Mouse (Mus musculus): ENCODE results near the gene Musk. TPM values are rescaled to one million over a fixed set of nuclear protein-coding genes. Genes with fewer than 3 reads are reported as not detected.

The Musk gene
- polyA plus RNA-seq, 1 experiment from 2014 or later, result 0.08 TPM

DNA sequence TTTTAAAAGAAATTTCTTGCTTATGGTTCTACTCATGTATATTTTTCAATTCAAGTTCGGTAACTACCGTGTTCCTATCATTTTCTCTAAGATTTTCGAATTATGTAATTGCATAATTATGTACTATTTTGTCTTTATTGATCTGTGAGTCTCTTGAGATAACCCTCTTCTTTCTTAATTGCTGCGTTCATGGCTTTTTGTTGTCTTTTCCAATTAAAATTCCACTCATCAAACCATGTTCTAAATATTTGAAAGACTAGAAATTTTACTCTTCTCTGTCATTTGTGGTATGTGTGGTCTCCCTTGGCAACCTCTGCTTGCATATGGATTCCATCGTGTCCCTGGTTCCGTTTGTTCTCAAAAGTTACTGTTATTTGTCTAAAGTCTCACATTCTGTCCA is 79.6 kb downstream of the Musk start:
- H3K9ac ChIP-seq (ENCODE audit: low read depth, low read length), result no peak overlapping the region
- H3K4me2 ChIP-seq (ENCODE audit: low read depth, low read length), result no peak overlapping the region
- H3K27me3 ChIP-seq (ENCODE audit: control insufficient read depth, insufficient read depth, low read depth, low read length), result no peaks in the 10 kb centered on the region
- H3K9me3 ChIP-seq (replicated peaks; ENCODE audit: control insufficient read depth, low read length), result no peaks in the 10 kb centered on the region
- H3K36me3 ChIP-seq (ENCODE audit: control insufficient read depth, insufficient read depth), result no peaks in the 10 kb centered on the region
- H3K27ac ChIP-seq (ENCODE audit: low read length), result no peak overlapping the region
- no peaks in the 10 kb centered on the region for H3K4me1 ChIP-seq (ENCODE audit: control insufficient read depth, low read depth, low read length)
- no peak overlapping the region for H3K4me3 ChIP-seq (ENCODE audit: low read depth, low read length)
- WGBS (ENCODE audit: insufficient replicate concordance), result 63% methylated on average over 6 of the region's 6 CpGs
- ATAC-seq (ENCODE audit: low read depth), result no peak

DNA sequence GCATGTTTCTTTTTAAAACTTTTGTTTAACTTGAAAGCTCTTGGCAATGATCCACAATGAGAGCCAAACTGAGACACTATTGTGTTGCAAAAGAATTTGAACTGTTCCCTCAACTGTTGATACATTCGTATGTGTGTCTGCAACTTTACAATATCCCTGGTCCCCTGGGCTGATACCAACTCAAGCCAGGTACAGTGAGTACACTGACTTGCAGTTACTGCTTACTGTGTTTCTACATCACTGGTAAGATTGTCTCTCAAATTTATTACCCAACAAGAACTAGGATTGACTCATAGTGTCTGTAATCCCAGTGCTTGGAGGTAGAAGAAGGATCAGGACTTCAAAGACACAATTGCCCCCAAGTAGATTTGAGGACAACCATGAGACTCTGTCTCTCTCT is 85.3 kb downstream of the Musk start:
- H3K4me3 ChIP-seq (ENCODE audit: low read depth, low read length), result no peak overlapping the region
- H3K9ac ChIP-seq (ENCODE audit: low read depth, low read length), result no peak overlapping the region
- H3K4me2 ChIP-seq (ENCODE audit: low read depth, low read length), result no peak overlapping the region
- H3K27ac ChIP-seq (ENCODE audit: low read length), result no peak overlapping the region
- no peaks in the 10 kb centered on the region for H3K27me3 ChIP-seq (ENCODE audit: control insufficient read depth, insufficient read depth, low read depth, low read length)
- H3K36me3 ChIP-seq (ENCODE audit: control insufficient read depth, insufficient read depth), result no peaks in the 10 kb centered on the region
- H3K4me1 ChIP-seq (ENCODE audit: control insufficient read depth, low read depth, low read length), result no peaks in the 10 kb centered on the region
- no peak for ATAC-seq (ENCODE audit: low read depth)
- H3K9me3 ChIP-seq (replicated peaks; ENCODE audit: control insufficient read depth, low read length), result no peaks in the 10 kb centered on the region
- 55% methylated on average over 1 of the region's 1 CpGs for WGBS (ENCODE audit: insufficient replicate concordance)

DNA sequence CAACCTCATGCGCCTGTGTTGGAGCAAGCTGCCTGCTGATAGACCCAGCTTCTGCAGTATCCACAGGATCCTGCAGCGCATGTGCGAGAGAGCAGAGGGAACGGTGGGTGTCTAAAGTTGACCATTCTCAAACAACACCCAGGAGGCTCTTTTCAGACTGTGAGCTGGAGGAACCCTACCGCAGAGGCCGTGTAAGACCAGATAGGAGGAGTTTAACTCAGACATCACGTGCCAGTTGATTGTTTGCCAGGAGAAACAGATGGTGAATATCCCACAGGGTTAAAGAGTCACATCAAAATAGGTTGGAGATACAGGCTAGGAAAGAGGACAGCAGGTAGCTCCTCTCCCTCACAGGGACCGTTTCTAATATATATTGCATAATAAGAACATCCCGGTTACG is 87.8 kb downstream of the Musk start:
- WGBS (ENCODE audit: insufficient replicate concordance), result 76% methylated on average over 10 of the region's 10 CpGs

DNA sequence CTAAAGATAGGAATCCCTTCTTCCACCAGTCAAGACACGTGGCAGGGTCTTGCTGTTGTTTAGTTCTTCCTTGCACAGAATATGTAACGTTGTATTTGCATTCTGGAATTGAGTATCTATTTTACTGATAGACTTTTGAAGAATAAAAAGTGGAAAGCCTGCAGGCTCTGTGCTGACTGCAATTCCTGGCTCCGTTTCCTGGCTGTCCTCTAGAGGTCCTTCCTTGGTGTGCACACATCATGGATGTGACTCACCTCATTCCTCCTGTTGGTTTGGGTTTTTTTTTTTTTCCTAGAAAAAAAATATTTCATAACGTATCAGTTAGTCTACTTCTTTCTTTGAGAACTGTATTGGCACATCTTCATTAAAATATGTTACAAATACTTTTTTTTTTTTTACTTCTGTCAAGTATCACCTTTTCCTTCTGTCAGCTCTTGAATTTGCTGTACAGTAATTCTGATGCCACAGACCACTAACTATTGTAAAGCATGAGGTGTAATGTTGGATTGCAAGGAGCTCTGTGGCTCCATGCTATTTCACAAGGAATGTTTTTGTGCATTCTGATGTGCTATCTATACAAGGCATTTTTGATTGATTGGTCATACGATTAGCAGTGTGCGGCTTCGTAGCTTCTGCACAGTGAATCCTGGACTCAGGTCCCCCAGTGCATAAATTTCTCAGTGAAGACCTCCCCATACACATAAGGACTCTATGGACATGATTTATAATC is 88.5 kb downstream of the Musk start:
- Histone ChIP-seq H3K9ac (ENCODE audit: low read depth, low read length) (no peak overlapping the region), H3K9me3 (replicated peaks; ENCODE audit: control insufficient read depth, low read length) (no peaks in the 10 kb centered on the region), H3K4me2 (ENCODE audit: low read depth, low read length) (no peak overlapping the region), H3K4me3 (ENCODE audit: low read depth, low read length) (no peak overlapping the region), H3K4me1 (ENCODE audit: control insufficient read depth, low read depth, low read length) (no peaks in the 10 kb centered on the region), H3K36me3 (ENCODE audit: control insufficient read depth, insufficient read depth) (no peaks in the 10 kb centered on the region), H3K27me3 (ENCODE audit: control insufficient read depth, insufficient read depth, low read depth, low read length) (no peaks in the 10 kb centered on the region), H3K27ac (ENCODE audit: low read length) (no peak overlapping the region)
- 68% methylated on average over 7 of the region's 7 CpGs for WGBS (ENCODE audit: insufficient replicate concordance)
- no peak for ATAC-seq (ENCODE audit: low read depth)

More for the DNA sequence above, 87.8 kb downstream of the Musk start:
- H3K4me3 ChIP-seq (ENCODE audit: low read depth, low read length), result no peak overlapping the region
- no peak for ATAC-seq (ENCODE audit: low read depth)
- H3K36me3 ChIP-seq (ENCODE audit: control insufficient read depth, insufficient read depth), result no peaks in the 10 kb centered on the region
- no peak overlapping the region for H3K27ac ChIP-seq (ENCODE audit: low read length)
- no peaks in the 10 kb centered on the region for H3K9me3 ChIP-seq (replicated peaks; ENCODE audit: control insufficient read depth, low read length)
- H3K4me1 ChIP-seq (ENCODE audit: control insufficient read depth, low read depth, low read length), result no peaks in the 10 kb centered on the region
- no peak overlapping the region for H3K9ac ChIP-seq (ENCODE audit: low read depth, low read length)
- no peak overlapping the region for H3K4me2 ChIP-seq (ENCODE audit: low read depth, low read length)
- H3K27me3 ChIP-seq (ENCODE audit: control insufficient read depth, insufficient read depth, low read depth, low read length), result no peaks in the 10 kb centered on the region

DNA sequence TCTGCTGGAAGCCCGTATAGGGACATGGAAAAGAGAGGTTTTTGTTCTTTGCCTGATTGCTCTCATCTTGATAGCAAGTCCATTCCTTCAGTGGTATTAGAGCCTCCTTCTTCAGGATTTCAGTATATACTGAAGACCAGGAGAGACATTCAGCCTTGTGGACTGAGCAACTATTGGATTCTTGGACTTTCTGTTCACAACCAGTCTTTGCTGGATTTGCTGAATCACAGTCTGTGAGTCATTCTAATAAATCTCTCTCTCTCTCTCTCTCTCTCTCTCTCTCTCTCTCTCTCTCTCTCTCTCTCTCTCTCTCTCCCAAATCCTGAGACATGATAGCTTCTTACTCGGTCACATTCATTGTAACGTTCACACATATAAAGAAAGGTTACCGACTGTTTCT is 93.4 kb downstream of the Musk start:
- Histone ChIP-seq H3K36me3 (ENCODE audit: control insufficient read depth, insufficient read depth) (no peaks in the 10 kb centered on the region), H3K27me3 (ENCODE audit: control insufficient read depth, insufficient read depth, low read depth, low read length) (no peaks in the 10 kb centered on the region), H3K4me2 (ENCODE audit: low read depth, low read length) (no peak overlapping the region), H3K4me1 (ENCODE audit: control insufficient read depth, low read depth, low read length) (no peaks in the 10 kb centered on the region), H3K9me3 (replicated peaks; ENCODE audit: control insufficient read depth, low read length) (no peaks in the 10 kb centered on the region), H3K9ac (ENCODE audit: low read depth, low read length) (no peak overlapping the region), H3K4me3 (ENCODE audit: low read depth, low read length) (no peak overlapping the region), H3K27ac (ENCODE audit: low read length) (no peak overlapping the region)
- WGBS (ENCODE audit: insufficient replicate concordance), result 76% methylated on average over 4 of the region's 4 CpGs
- ATAC-seq (ENCODE audit: low read depth), result no peak

DNA sequence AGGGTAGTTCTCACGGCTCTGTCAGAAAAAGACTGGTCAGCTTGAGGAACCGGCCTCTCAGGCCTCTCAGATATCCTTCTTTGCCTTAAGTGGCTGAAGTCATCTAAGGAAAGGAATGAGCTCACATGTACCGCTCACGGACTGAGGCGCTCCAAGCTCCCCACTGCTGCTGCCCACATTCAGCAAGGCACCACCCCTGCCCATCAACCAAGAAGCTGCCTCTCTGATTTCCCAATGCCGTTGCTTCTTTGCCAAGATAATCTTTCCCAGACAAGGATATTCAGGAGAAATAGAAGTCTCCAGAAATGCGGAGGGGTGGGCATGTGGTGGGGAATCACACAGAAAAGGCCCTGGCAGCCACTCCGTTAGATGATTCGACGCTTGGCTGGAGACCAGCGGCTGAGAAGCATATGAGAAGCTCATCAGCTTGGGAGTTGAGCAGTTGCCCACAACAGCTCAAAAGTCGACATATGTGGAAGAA is 115.1 kb downstream of the Musk start:
- no peaks in the 10 kb centered on the region for H3K27me3 ChIP-seq (ENCODE audit: control insufficient read depth, insufficient read depth, low read depth, low read length)
- no peak for ATAC-seq (ENCODE audit: low read depth)
- no peak overlapping the region for H3K9ac ChIP-seq (ENCODE audit: low read depth, low read length)
- no peak overlapping the region for H3K4me2 ChIP-seq (ENCODE audit: low read depth, low read length)
- no peak overlapping the region for H3K4me3 ChIP-seq (ENCODE audit: low read depth, low read length)
- no peaks in the 10 kb centered on the region for H3K4me1 ChIP-seq (ENCODE audit: control insufficient read depth, low read depth, low read length)
- WGBS (ENCODE audit: insufficient replicate concordance), result 72% methylated on average over 12 of the region's 12 CpGs
- no peaks in the 10 kb centered on the region for H3K36me3 ChIP-seq (ENCODE audit: control insufficient read depth, insufficient read depth)
- H3K9me3 ChIP-seq (replicated peaks; ENCODE audit: control insufficient read depth, low read length), result no peaks in the 10 kb centered on the region
- no peak overlapping the region for H3K27ac ChIP-seq (ENCODE audit: low read length)

DNA sequence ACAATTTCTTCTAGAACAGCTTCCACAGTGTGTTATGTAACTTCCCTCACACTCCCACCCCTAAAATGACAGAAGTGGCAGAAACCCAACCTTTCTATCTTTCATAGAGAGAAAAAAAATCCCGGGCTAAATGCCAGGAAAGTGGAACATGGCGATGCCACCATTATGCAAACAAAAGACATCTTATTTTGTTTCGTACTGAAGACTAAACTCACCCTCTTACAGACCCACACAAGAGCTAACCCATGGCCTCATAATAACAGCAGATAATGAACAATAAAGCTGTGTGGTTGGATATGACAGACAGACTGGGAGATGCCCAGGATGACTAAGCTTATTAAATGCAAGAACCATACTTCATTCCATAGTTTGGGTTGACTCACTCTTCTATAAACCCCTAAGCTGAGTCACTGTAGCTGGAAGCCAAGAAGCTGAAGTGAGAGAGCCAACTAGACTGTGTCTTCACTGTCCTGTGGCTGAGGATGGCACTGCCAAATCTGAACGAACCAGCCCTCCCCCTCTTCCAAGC is 116.3 kb downstream of the Musk start:
- no peak overlapping the region for H3K9ac ChIP-seq (ENCODE audit: low read depth, low read length)
- H3K4me2 ChIP-seq (ENCODE audit: low read depth, low read length), result no peak overlapping the region
- no peak overlapping the region for H3K4me3 ChIP-seq (ENCODE audit: low read depth, low read length)
- 52% methylated on average over 4 of the region's 4 CpGs for WGBS (ENCODE audit: insufficient replicate concordance)
- H3K27me3 ChIP-seq (ENCODE audit: control insufficient read depth, insufficient read depth, low read depth, low read length), result no peaks in the 10 kb centered on the region
- H3K36me3 ChIP-seq (ENCODE audit: control insufficient read depth, insufficient read depth), result no peaks in the 10 kb centered on the region
- no peak overlapping the region for H3K27ac ChIP-seq (ENCODE audit: low read length)
- no peaks in the 10 kb centered on the region for H3K4me1 ChIP-seq (ENCODE audit: control insufficient read depth, low read depth, low read length)
- no peak for ATAC-seq (ENCODE audit: low read depth)
- no peaks in the 10 kb centered on the region for H3K9me3 ChIP-seq (replicated peaks; ENCODE audit: control insufficient read depth, low read length)

DNA sequence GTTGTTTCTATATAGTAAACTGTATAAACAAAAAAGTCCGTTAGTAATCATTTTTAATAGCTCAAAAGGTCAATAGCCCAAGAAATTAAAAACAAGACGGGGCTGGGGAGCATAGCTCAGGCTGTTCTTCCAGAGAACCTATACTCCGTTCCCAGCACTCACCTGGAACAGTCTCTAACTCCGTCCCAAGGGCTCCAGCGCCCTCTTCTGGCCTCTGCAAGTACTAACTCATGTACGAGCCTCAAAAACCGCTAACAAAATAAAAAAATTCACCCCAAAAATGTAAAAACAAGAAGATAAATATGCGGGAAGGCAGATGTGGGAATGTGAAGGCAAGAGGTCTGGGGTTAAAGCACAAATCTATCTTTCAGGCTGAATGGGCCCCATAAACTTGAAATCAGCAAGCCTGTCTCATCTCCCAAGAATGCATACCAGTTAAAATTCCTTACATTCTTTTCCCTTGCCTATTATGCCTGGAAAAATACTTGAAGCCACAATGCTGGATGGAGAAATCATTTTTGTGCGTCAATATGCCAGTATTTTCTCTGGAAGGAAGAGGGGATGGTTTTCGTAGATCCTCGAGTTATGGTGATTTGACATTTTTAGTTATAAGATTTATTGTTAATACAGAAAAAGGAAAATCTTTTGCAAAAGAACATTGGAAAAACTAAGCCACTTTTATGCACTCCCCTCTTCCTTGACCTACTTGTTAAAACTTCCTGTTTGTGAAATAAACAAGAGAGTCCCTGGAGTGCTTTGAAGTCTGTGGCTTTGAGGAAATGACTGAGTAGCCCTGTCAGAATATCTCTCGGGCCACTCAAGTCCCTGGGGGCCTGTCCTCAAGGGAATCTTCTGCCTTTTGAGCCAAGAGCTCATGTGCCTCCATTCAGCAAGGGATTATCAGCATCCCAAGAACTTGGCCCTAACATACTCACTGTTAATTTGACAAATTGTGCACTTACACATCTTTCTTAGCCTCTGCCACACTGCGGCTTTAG is 127.7 kb downstream of the Musk start:
- no peaks in the 10 kb centered on the region for H3K4me1 ChIP-seq (ENCODE audit: control insufficient read depth, low read depth, low read length)
- H3K9me3 ChIP-seq (replicated peaks; ENCODE audit: control insufficient read depth, low read length), result no peaks in the 10 kb centered on the region
- no peak overlapping the region for H3K4me3 ChIP-seq (ENCODE audit: low read depth, low read length)
- H3K27ac ChIP-seq (ENCODE audit: low read length), result no peak overlapping the region
- no peaks in the 10 kb centered on the region for H3K27me3 ChIP-seq (ENCODE audit: control insufficient read depth, insufficient read depth, low read depth, low read length)
- ATAC-seq (ENCODE audit: low read depth), result no peak
- H3K4me2 ChIP-seq (ENCODE audit: low read depth, low read length), result no peak overlapping the region
- 62% methylated on average over 13 of the region's 13 CpGs for WGBS (ENCODE audit: insufficient replicate concordance)
- no peak overlapping the region for H3K9ac ChIP-seq (ENCODE audit: low read depth, low read length)
- H3K36me3 ChIP-seq (ENCODE audit: control insufficient read depth, insufficient read depth), result no peaks in the 10 kb centered on the region

DNA sequence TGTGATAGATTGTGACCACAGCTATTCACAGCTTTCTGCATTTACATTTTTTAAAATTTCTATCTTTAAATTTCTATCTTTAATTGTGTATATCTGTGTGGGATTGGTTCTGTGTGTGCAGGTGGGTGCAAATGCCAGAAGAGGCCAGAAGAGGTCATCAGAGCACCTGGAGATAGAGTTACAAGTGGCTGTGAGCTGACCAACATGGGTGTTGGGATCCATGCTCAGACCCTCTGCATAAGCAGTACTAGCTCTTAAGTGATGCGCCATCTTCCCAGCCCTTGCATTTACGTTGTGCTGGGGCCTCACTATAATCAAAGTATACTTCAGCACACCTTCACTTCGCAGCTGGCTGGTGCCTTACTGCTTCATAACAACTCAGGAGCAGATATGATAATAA is 129.8 kb downstream of the Musk start:
- H3K27ac ChIP-seq (ENCODE audit: low read length), result no peak overlapping the region
- WGBS (ENCODE audit: insufficient replicate concordance), result 64% methylated on average over 3 of the region's 3 CpGs
- H3K4me3 ChIP-seq (ENCODE audit: low read depth, low read length), result no peak overlapping the region
- no peaks in the 10 kb centered on the region for H3K9me3 ChIP-seq (replicated peaks; ENCODE audit: control insufficient read depth, low read length)
- H3K4me1 ChIP-seq (ENCODE audit: control insufficient read depth, low read depth, low read length), result no peaks in the 10 kb centered on the region
- H3K4me2 ChIP-seq (ENCODE audit: low read depth, low read length), result no peak overlapping the region
- H3K36me3 ChIP-seq (ENCODE audit: control insufficient read depth, insufficient read depth), result no peaks in the 10 kb centered on the region
- ATAC-seq (ENCODE audit: low read depth), result no peak
- H3K27me3 ChIP-seq (ENCODE audit: control insufficient read depth, insufficient read depth, low read depth, low read length), result no peaks in the 10 kb centered on the region
- H3K9ac ChIP-seq (ENCODE audit: low read depth, low read length), result no peak overlapping the region
